Mouse (Mus musculus): ENCODE data around the gene Slc6a6.

Slc6a6 gene

GRCm38 (mm10) chr6:91727361-91727760 is 43.5 kb downstream of the Slc6a6 start:
- DNase-seq (ENCODE audit: low spot score), result no peak

- DNase-seq (ENCODE audit: low spot score), result no peak
Observed at GRCm38 (mm10) chr6:91728939-91729619, 45.2 kb downstream of the Slc6a6 start.

- DNase-seq (ENCODE audit: low spot score), result peak; percentile 74
Observed at GRCm38 (mm10) chr6:91729677-91730127, 45.8 kb downstream of the Slc6a6 start.

GRCm38 (mm10) chr6:91732138-91732537 is 48.3 kb downstream of the Slc6a6 start:
- DNase-seq (ENCODE audit: low spot score), result no peak

GRCm38 (mm10) chr6:91736471-91736870 is 52.6 kb downstream of the Slc6a6 start:
- no peak for DNase-seq (ENCODE audit: low spot score)

- no peak for DNase-seq (ENCODE audit: low spot score)
Observed at GRCm38 (mm10) chr6:91737451-91737850, 53.6 kb downstream of the Slc6a6 start.

GRCm38 (mm10) chr6:91738058-91738457 is 54.2 kb downstream of the Slc6a6 start:
- no peak for DNase-seq (ENCODE audit: low spot score)

GRCm38 (mm10) chr6:91741046-91741445 is 57.2 kb downstream of the Slc6a6 start:
- peak; percentile 84 for DNase-seq (ENCODE audit: low spot score)

GRCm38 (mm10) chr6:91742466-91742865 is 58.6 kb downstream of the Slc6a6 start:
- DNase-seq (ENCODE audit: low spot score), result no peak

GRCm38 (mm10) chr6:91742995-91743394 is 59.1 kb downstream of the Slc6a6 start:
- no peak for DNase-seq (ENCODE audit: low spot score)

GRCm38 (mm10) chr6:91743886-91744285 is 60.0 kb downstream of the Slc6a6 start:
- no peak for DNase-seq (ENCODE audit: low spot score)

GRCm38 (mm10) chr6:91745246-91745645 is 61.4 kb downstream of the Slc6a6 start:
- no peak for DNase-seq (ENCODE audit: low spot score)

GRCm38 (mm10) chr6:91745947-91746582 is 62.2 kb downstream of the Slc6a6 start:
- DNase-seq (ENCODE audit: low spot score), result no peak

- no peak for DNase-seq (ENCODE audit: low spot score)
Observed at GRCm38 (mm10) chr6:91746776-91747175, 62.9 kb downstream of the Slc6a6 start.

- peak; percentile 43 for DNase-seq (ENCODE audit: low spot score)
Observed at GRCm38 (mm10) chr6:91750976-91751375, 67.1 kb downstream of the Slc6a6 start.

GRCm38 (mm10) chr6:91752884-91753283 is 69.0 kb downstream of the Slc6a6 start:
- DNase-seq (ENCODE audit: low spot score), result no peak

- no peak for DNase-seq (ENCODE audit: low spot score)
Observed at GRCm38 (mm10) chr6:91754098-91754497, 70.2 kb downstream of the Slc6a6 start.

GRCm38 (mm10) chr6:91754845-91755244 is 71.0 kb downstream of the Slc6a6 start:
- DNase-seq (ENCODE audit: low spot score), result no peak

- DNase-seq (ENCODE audit: low spot score), result peak; percentile 22
Observed at GRCm38 (mm10) chr6:91762051-91762742, 78.3 kb downstream of the Slc6a6 start.

- DNase-seq (ENCODE audit: low spot score), result no peak
Observed at GRCm38 (mm10) chr6:91767550-91767949, 83.7 kb downstream of the Slc6a6 start.

GRCm38 (mm10) chr6:91773951-91774350 is 90.1 kb downstream of the Slc6a6 start:
- DNase-seq (ENCODE audit: low spot score), result no peak

- peak; percentile 86 for DNase-seq (ENCODE audit: low spot score)
Observed at GRCm38 (mm10) chr6:91776543-91776942, 92.7 kb downstream of the Slc6a6 start.

GRCm38 (mm10) chr6:91779206-91779605 is 95.4 kb downstream of the Slc6a6 start:
- no peak for DNase-seq (ENCODE audit: low spot score)

All from retina, embryonic 14.5 days (tissue).